Mouse (Mus musculus) myocyte (in vitro differentiated cells): ENCODE data around the gene Prkcg. TPM values are rescaled to one million over a fixed set of nuclear protein-coding genes. Genes with fewer than 3 reads are reported as not detected.

Experiments
- H3K27me3 ChIP-seq: one replicate; pipeline ENCODE4 v1.6.1; 2011; ENCODE audit not compliant: control insufficient read depth, insufficient read depth, insufficient read length
- H3K36me3 ChIP-seq: one replicate; pipeline ENCODE4 v1.6.1; 2011; ENCODE audit not compliant: control insufficient read depth, insufficient read depth
- H3K4me2 ChIP-seq: one replicate; pipeline ENCODE4 v1.6.1; 2011; ENCODE audit warnings: low read depth, control low read depth
- H3K4me3 ChIP-seq: one replicate; pipeline ENCODE4 v1.5.1; 2011; ENCODE audit warnings: mild to moderate bottlenecking, control low read depth, moderate library complexity
- H3K79me2 ChIP-seq: one replicate; pipeline ENCODE4 v1.6.1; 2011; ENCODE audit not compliant: control insufficient read depth, insufficient read depth
- H3ac ChIP-seq: one replicate; pipeline ENCODE4 v1.6.1; 2011; ENCODE audit not compliant: control insufficient read depth, insufficient read length
- CEBPB ChIP-seq: IDR thresholded peaks from 2 replicates; pipeline ENCODE4 v1.6.1; 2011; ENCODE audit warnings: mild to moderate bottlenecking, moderate library complexity; ENCODE audit not compliant: poor library complexity, insufficient read depth, severe bottlenecking
- E2F4 ChIP-seq: IDR thresholded peaks from one replicate; pipeline ENCODE4 v1.6.1; 2011; ENCODE audit warnings: mild to moderate bottlenecking, control low read depth, moderate library complexity; ENCODE audit not compliant: insufficient read depth
- MAX ChIP-seq: IDR thresholded peaks from one replicate; pipeline ENCODE4 v1.6.1; 2011; ENCODE audit warnings: low read depth, mild to moderate bottlenecking, control low read depth
- MYOD1 ChIP-seq, 3 experiments: IDR thresholded peaks; one replicate each; pipeline ENCODE4 v1.6.1; 2011; ENCODE audit warnings: control low read depth in 2 of 3, low read depth in 2 of 3, mild to moderate bottlenecking in 2 of 3, moderate library complexity in 1 of 3; ENCODE audit not compliant: insufficient read length in 2 of 3, control insufficient read depth in 1 of 3
- MYOG ChIP-seq, 3 experiments: IDR thresholded peaks; one replicate each; pipeline ENCODE4 v1.6.1; 2011; ENCODE audit warnings: control low read depth in 2 of 3, low read depth in 2 of 3, mild to moderate bottlenecking in 2 of 3; ENCODE audit not compliant: insufficient read length in 2 of 3, control insufficient read depth in 1 of 3, insufficient read depth in 1 of 3
- POLR2A ChIP-seq: IDR thresholded peaks from one replicate; pipeline ENCODE4 v1.6.1; 2011; ENCODE audit warnings: low read depth, mild to moderate bottlenecking, control low read depth, moderate library complexity; ENCODE audit not compliant: insufficient read length
- POLR2AphosphoS2 ChIP-seq: IDR thresholded peaks from one replicate; pipeline ENCODE4 v1.6.1; 2011; ENCODE audit warnings: low read depth, control low read depth; ENCODE audit not compliant: insufficient read length
- REST ChIP-seq: IDR thresholded peaks from one replicate; pipeline ENCODE4 v1.6.1; 2011; ENCODE audit warnings: mild to moderate bottlenecking, control low read depth, moderate library complexity; ENCODE audit not compliant: insufficient read depth, insufficient read length
- SRF ChIP-seq: IDR thresholded peaks from one replicate; pipeline ENCODE4 v1.6.1; 2011; ENCODE audit warnings: low read depth; ENCODE audit not compliant: control insufficient read depth, insufficient read length
- TCF12 ChIP-seq: IDR thresholded peaks from one replicate; pipeline ENCODE4 v1.6.1; 2011; ENCODE audit warnings: mild to moderate bottlenecking, control low read depth; ENCODE audit not compliant: poor library complexity, insufficient read depth, severe bottlenecking
- TCF3 ChIP-seq: IDR thresholded peaks from one replicate; pipeline ENCODE4 v1.6.1; 2011; ENCODE audit warnings: low read depth, control low read depth; ENCODE audit not compliant: insufficient read length
- USF1 ChIP-seq: IDR thresholded peaks from one replicate; pipeline ENCODE4 v1.6.1; 2011; ENCODE audit warnings: low read depth, mild to moderate bottlenecking, control low read depth, moderate library complexity
- polyA plus RNA-seq: library from polyadenylated mRNA; unstranded; fragments of >200 nt; fragmentation: generic; extraction: Trizol; gene quantifications from one replicate; pipeline ENCODE4 v1.2.1, GENCODE M21; 2012; ENCODE audit warnings: missing spikeins

The Prkcg gene
- polyA plus RNA-seq, 1 experiment = 0.50 TPM

- no peak for TF ChIP-seq POLR2A
- Histone ChIP-seq H3K27me3 (no peaks in the 10 kb centered on the region), H3K36me3 (no peaks in the 10 kb centered on the region)
These were observed 44.6 kb downstream of the Prkcg start for GRCm38 (mm10) chr7:3333542-3333941.

GRCm38 (mm10) chr7:3336412-3336811 lies 47.4 kb downstream of the Prkcg start:
- Histone ChIP-seq H3K36me3 (no peaks in the 10 kb centered on the region), H3ac (no peak overlapping the region), H3K27me3 (no peaks in the 10 kb centered on the region), H3K4me3 (no peak overlapping the region), H3K4me2 (no peak overlapping the region), H3K79me2 (no peaks in the 10 kb centered on the region)
- TF ChIP-seq E2F4 = no peak
- no peak for TF ChIP-seq USF1

More at GRCm38 (mm10) chr7:3333542-3333941, 44.6 kb downstream of the Prkcg start:
- H3K4me2 ChIP-seq = no peak overlapping the region
- H3K79me2 ChIP-seq = no peaks in the 10 kb centered on the region
- H3K4me3 ChIP-seq = no peak overlapping the region
- H3ac ChIP-seq = no peak overlapping the region

- Histone ChIP-seq H3K4me2 (no peak overlapping the region), H3K79me2 (no peaks in the 10 kb centered on the region), H3K36me3 (no peaks in the 10 kb centered on the region), H3ac (no peak overlapping the region), H3K27me3 (no peaks in the 10 kb centered on the region), H3K4me3 (no peak overlapping the region)
- TF ChIP-seq POLR2A (no peak), TCF12 (no peak), MYOD1 (IDR thresholded peaks at IDR 0.05; ENCODE audit: control insufficient read depth in 1 of 3, insufficient read length in 2 of 3, low read depth in 2 of 3) (no peak), MYOG (IDR thresholded peaks at IDR 0.05; ENCODE audit: control insufficient read depth in 1 of 3, insufficient read depth in 1 of 3, insufficient read length in 2 of 3, low read depth in 2 of 3) (no peak), SRF (no peak), MAX (no peak), TCF3 (no peak), USF1 (no peak), REST (no peak), CEBPB (no peak), POLR2AphosphoS2 (no peak), E2F4 (no peak)
These were observed 49.4 kb downstream of the Prkcg start for GRCm38 (mm10) chr7:3338286-3338935.

- TF ChIP-seq REST = no peak
- TF ChIP-seq MYOD1 (IDR thresholded peaks at IDR 0.05; ENCODE audit: control insufficient read depth in 1 of 3, insufficient read length in 2 of 3, low read depth in 2 of 3) = no peak
- TF ChIP-seq POLR2A = no peak
- no peak overlapping the region for H3ac ChIP-seq
- no peak overlapping the region for H3K4me2 ChIP-seq
- no peak overlapping the region for H3K4me3 ChIP-seq
- no peaks in the 10 kb centered on the region for H3K27me3 ChIP-seq
- H3K36me3 ChIP-seq = no peaks in the 10 kb centered on the region
- no peaks in the 10 kb centered on the region for H3K79me2 ChIP-seq
These were observed 50.0 kb downstream of the Prkcg start for GRCm38 (mm10) chr7:3339010-3339409.

GRCm38 (mm10) chr7:3343861-3344260 lies 54.9 kb downstream of the Prkcg start:
- TF ChIP-seq USF1 = no peak
- TF ChIP-seq MYOD1 (IDR thresholded peaks at IDR 0.05; ENCODE audit: control insufficient read depth in 1 of 3, insufficient read length in 2 of 3, low read depth in 2 of 3) = no peak
- no peak for TF ChIP-seq MAX
- TF ChIP-seq TCF12 = no peak
- no peak for TF ChIP-seq SRF
- no peak for TF ChIP-seq REST
- no peak for TF ChIP-seq MYOG (IDR thresholded peaks at IDR 0.05; ENCODE audit: control insufficient read depth in 1 of 3, insufficient read depth in 1 of 3, insufficient read length in 2 of 3, low read depth in 2 of 3)
- no peak for TF ChIP-seq POLR2A
- H3K27me3 ChIP-seq = no peaks in the 10 kb centered on the region
- H3K36me3 ChIP-seq = no peaks in the 10 kb centered on the region
- no peak overlapping the region for H3ac ChIP-seq
- H3K79me2 ChIP-seq = no peaks in the 10 kb centered on the region
- no peak overlapping the region for H3K4me3 ChIP-seq
- H3K4me2 ChIP-seq = no peak overlapping the region

- H3ac ChIP-seq = no peak overlapping the region
- H3K27me3 ChIP-seq = no peaks in the 10 kb centered on the region
- no peaks in the 10 kb centered on the region for H3K36me3 ChIP-seq
- H3K4me3 ChIP-seq = no peak overlapping the region
- no peak for TF ChIP-seq POLR2A
- no peak for TF ChIP-seq MAX
- no peak for TF ChIP-seq REST
- TF ChIP-seq CEBPB = no peak
- TF ChIP-seq USF1 = no peak
- no peak for TF ChIP-seq E2F4
- TF ChIP-seq POLR2AphosphoS2 = no peak
- TF ChIP-seq SRF = no peak
- no peak for TF ChIP-seq MYOG (IDR thresholded peaks at IDR 0.05; ENCODE audit: control insufficient read depth in 1 of 3, insufficient read depth in 1 of 3, insufficient read length in 2 of 3, low read depth in 2 of 3)
- TF ChIP-seq TCF3 = no peak
- TF ChIP-seq MYOD1 (IDR thresholded peaks at IDR 0.05; ENCODE audit: control insufficient read depth in 1 of 3, insufficient read length in 2 of 3, low read depth in 2 of 3) = no peak
- TF ChIP-seq TCF12 = no peak
- H3K79me2 ChIP-seq = no peaks in the 10 kb centered on the region
- H3K4me2 ChIP-seq = no peak overlapping the region
These were observed 56.3 kb downstream of the Prkcg start for GRCm38 (mm10) chr7:3345301-3345700.
